Mouse (Mus musculus) erythroblast, embryonic 14.5 days (primary cell): ENCODE data around the gene Clptm1.

Experiments used
- GATA1 ChIP-seq: IDR thresholded peaks from 2 replicates; pipeline ENCODE4 v1.6.1; 2012; ENCODE audit warnings: low read length, inconsistent platforms, mixed read lengths
- TAL1 ChIP-seq: IDR thresholded peaks from 3 replicates; pipeline ENCODE4 v1.6.1; 2012; ENCODE audit warnings: low read length, inconsistent platforms, mixed read lengths

DNA sequence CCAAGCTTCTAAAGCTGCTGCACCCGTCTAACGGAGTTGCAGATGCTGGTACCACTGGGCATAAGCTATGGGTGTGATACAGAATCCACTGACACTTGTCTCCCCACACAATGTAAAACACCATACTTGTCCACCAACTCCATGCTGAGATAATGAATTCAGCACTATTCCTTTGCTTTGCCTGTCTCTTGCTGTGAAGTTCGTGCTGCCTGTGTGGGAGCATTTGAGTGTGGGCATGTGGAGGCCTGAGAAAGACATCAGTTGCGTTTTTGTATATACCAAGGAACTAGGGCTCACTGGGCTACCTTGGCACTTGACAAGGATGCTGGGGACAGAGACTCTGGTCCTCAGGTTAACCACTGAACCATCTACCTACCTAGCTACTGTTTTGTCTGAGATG lies 23.6 kb downstream of the Clptm1 start:
- TF ChIP-seq TAL1 = no peak
- no peak for TF ChIP-seq GATA1
